Mouse (Mus musculus): ENCODE results near the gene Cnnm4.

DNA sequence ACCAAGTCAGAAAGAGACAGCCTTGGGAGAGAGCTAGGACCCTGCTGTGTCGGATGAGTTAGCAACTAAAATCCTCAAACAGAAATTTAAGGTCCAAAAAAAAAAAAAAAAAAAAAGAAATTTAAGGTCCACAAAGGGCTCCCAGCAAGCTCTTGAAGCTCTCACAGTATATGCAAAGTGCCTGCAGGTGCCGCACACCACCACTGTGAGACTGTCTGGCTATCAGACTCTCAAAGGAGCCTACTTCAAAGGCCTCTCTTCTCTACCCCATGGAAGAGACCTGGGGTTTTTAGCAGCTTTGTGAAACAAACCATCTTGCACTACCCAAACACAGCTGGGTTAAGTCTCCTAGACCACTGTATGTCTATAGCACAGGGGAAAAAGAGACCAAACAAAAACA is 41.9 kb upstream of the Cnnm4 start:
- TF ChIP-seq MAZ (IDR thresholded peaks at IDR 0.05; ENCODE audit: low read depth, low read length) (no peak), CTCF (conservative IDR thresholded peaks at IDR 0.05 in 1 of 2, IDR thresholded peaks at IDR 0.05 in 1 of 2; ENCODE audit: low read depth in 2 of 2, low read length in 2 of 2) (no peak), MAFK (IDR thresholded peaks at IDR 0.05; ENCODE audit: insufficient replicate concordance, low read length) (no peak), EP300 (IDR thresholded peaks at IDR 0.05; ENCODE audit: low read length) (no peak), NRF1 (IDR thresholded peaks at IDR 0.05; ENCODE audit: low read depth, low read length) (no peak), E2F4 (IDR thresholded peaks at IDR 0.05; ENCODE audit: insufficient replicate concordance, low read depth, low read length) (no peak), ETS1 (conservative IDR thresholded peaks at IDR 0.05; ENCODE audit: low read depth, low read length) (no peak)
